Mouse (Mus musculus) c-Kit-positive CD71-negative TER-119-negative erythroid progenitor cells, embryonic 14.5 days (primary cell): ENCODE measurements around the gene Sspo.

Experiments
- DNase-seq: peaks from one replicate; pipeline ENCODE4 v3.0.0-alpha.2; 2013; ENCODE audit warnings: low read depth

The Sspo gene

DNA sequence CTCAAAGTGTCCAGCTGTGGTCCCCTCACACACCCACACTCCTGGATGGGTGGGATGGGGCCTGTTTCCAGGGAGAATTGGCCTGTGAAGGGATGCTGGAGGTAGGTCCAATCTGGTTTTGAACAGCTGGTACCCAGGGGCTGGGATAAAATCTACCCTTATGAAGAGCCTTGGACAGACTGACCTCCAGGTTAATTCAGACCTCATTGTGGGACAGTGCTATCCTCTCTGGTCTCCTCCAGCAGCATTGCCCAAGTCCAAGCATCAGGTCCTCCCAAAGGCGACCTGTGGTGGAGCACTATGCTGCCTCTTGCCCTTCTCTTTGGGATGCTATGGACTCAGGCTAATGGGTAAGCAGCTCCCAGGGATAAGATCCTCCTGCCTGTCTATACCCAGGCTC is at the start of gene Sspo:
Sspo (plus strand) TSS at position 301 of the 400 bp plus-strand sequence.
- DNase-seq = no peak

DNA sequence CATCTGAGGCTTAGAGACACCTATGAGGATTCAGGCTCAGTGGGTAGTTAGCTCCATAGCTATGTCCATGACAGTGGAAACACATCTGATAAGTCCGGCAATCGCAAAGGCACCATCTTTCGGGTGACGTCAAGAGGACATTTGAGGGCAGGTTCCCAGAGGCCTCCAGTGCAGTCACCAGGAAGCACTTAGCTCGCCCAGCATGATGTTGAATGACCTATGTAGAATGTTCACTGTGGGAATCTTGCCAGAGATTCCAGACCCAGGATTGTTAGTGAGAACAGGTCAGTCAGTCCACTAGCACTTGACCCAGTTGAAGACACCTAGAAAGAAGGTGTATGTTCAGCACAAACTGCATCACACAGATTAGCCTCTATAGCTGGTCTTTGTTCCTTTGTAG is 48.1 kb upstream of the Sspo start:
- no peak for DNase-seq

DNA sequence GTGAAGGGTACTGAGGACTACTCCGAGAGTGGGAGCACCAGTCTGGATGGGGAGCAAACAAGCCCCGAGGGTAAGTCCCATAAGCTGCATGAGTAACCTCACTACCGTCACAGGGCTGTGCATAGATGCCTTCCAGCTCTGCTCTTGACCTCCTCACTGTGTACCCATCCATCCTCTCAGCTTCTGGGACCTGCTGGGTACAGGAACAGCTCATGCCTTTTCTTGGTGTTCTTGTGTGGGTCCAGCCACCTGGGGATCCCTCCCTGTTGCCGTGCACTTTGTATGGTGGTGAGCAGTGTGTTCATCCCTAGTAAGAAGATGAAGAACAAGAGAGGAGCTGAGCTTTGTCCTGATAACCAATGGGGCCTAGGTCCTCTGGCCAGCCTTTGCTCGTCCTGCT is 44.0 kb upstream of the Sspo start:
- DNase-seq = no peak

GRCm38 (mm10) chr6:48409726-48410343 is 38.2 kb upstream of the Sspo start:
- DNase-seq = no peak

DNA sequence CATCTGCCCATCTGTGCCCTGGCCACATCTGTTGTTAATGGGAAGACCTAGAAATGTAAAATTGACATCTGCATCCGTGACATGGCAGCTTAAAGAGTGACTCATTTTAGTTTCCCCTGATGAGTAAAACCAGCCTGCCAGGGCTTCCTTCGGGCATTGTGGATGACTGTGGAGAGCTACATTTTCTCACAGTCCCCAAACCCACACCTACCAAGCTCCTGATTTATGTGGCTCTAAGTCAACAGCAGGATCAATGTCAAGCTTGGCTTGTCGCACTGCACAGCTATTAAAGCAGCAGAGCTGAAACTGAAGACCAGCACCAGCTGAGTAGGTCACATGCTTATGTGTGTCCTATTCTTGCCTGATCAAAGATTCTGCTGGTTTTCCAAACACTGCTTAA is 37.5 kb upstream of the Sspo start:
- DNase-seq = no peak

DNA sequence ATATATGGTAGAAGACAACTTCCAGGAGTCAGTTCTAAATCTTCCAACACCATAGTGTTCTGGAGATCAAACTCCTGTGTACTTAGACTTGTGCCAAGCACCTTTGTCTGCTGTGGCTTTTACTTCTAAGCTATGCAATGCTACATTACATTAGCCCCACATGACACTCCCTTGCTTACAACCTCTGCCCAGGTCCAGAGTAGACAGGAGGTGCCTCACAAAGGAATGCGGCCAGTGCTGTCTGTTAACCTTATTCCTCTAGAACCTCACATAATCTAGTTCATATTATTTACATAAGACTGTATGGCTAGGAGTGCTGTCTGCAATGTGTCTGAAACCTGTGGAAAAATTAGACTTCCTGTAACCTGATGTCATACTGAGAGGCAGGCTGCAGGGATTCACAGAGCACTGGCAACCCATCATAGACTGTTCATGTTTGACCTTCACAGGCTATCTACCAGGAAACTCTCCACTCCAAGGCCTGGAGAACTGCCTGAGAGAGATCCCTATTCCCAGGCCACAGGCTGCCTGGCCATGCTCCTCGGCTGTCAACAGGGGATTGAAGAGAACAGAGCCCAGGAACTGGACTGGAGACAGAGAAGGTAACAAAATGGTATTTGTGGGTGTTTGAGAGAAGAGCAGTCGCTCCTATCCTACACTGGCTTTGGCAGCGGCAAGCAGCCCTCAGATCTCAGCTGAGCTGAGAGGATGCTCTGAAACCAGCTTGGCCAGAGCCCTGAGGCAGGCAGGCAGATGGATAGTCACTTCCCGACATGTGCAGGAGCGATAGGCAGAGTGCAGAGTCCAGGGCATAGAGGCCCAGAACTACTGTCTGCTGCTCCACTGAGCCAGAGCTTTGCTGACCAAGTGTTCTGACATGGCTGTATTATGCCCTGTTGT is 36.6 kb upstream of the Sspo start:
- no peak for DNase-seq

- no peak for DNase-seq
Observed at GRCm38 (mm10) chr6:48412147-48412546, 35.9 kb upstream of the Sspo start.

GRCm38 (mm10) chr6:48412662-48413061 is 35.4 kb upstream of the Sspo start:
- DNase-seq = no peak

GRCm38 (mm10) chr6:48413081-48413480 is 34.9 kb upstream of the Sspo start:
- DNase-seq = no peak

DNA sequence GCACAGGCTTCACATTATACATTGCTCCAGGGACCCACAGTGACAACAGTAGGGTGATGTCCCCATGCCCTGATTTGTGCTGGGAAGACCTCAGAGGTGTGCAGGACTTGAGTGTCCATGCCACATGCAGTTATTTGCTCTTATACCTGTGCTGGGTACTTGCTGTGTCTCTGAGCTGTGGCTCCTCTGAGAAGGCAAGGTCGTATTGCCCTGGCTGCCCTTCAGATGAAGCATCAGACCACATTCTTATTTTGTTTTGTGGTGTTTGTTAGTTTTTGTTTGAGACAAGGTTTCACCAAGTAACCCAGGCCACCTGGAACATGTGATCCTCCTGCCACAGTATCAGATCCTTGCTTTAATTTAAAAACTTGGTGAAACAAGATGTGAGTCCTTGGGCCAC is 33.1 kb upstream of the Sspo start:
- DNase-seq = no peak

GRCm38 (mm10) chr6:48415636-48416035 is 32.4 kb upstream of the Sspo start:
- no peak for DNase-seq

DNA sequence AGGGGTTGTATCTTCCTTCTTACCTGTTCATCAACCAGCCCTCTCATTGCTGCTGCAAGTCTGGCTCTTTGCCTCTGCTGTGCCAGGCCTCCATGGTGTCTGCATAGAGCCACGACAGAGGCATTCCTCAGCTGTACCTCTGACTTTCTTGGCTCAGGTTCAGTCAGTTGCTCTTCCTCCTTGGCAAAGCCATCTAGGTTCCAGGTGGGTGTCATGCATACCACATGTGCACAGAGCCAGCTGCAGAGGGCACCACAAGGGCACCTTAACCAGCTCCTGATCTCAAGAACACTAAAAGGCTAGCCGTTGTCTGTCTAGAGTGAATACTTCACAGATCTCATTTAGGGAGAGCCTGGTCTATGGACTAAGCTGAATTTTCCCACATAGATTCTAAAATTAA is 31.5 kb upstream of the Sspo start:
- no peak for DNase-seq

DNA sequence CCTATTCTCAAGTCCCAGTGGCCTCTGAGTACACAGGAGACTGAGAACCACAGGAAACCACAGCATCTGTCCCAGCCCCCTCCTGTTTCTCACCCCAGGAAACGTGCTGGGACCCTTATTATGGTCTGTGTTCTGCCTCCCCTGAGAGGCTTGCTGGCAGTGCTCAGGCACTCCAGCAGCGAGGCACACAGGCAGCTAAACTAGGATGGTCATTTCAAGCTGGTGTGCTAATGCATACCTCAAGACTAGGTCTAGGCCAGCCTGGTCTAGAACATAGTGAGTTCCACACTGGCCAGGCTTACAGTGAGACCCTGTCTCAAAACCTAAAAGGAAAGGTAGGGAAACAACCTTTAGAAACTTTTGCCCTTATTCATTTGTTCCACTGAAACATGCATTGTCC is 27.4 kb upstream of the Sspo start:
- no peak for DNase-seq

DNA sequence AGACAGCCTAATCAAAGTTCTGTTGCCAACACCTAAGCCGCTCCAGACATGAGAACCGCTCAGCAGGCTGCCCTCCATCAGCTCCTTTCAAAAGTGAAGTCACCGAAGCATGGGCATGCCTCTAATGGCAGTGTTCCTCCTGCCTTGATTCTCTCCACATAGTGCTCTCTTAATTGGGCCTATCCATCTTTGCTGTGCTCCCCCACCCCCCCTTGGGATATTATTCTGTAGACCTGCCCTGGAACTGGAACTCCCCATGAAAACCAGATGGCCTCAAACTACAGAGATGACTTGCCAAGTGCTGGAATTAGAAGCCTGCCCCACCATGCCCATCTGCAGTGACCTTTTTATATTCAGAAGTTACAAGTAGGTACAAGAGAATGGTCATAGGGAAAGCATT is 24.7 kb upstream of the Sspo start:
- no peak for DNase-seq

- no peak for DNase-seq
Observed at GRCm38 (mm10) chr6:48424074-48424473, 24.0 kb upstream of the Sspo start.

DNA sequence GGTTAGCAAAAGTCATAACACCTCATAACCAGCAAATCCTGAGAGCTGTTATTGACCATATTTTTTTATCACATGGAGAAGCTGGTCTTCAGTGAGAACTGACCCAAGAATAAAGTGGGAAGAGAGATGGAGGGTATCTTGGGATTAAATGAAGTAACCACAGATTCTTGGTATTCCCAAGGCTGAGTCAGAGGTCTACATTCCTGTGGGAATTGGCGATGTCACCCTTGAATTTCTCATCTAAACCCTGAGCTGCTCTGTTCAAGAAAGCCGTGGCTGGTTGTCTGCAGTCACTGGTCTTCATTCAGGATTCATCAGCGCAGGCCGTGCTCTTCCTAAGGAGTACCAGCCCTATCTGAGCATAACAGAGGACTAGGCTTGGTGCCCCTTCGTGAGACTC is 21.1 kb upstream of the Sspo start:
- no peak for DNase-seq

GRCm38 (mm10) chr6:48428769-48429557 is 19.1 kb upstream of the Sspo start:
- no peak for DNase-seq

DNA sequence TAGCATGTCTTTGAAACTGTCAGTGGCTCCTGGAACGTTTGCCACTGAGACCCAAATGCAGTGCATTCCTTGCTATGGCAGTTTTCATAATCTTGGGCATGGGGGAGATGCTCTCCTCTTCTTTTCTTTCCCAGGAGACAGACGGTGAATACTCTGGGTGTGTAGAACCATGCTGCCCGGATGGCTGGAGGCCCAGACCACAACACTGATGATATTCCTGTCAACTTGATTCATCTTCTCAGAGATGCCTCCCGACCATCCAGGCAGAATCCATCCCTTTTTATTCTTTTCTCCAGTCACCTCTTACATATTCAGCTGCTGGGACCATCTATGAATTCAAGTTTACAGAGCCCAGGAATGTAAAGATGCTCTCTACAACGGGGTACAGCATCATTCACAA is 17.3 kb upstream of the Sspo start:
- no peak for DNase-seq

GRCm38 (mm10) chr6:48432893-48433816 is 14.9 kb upstream of the Sspo start:
- no peak for DNase-seq

DNA sequence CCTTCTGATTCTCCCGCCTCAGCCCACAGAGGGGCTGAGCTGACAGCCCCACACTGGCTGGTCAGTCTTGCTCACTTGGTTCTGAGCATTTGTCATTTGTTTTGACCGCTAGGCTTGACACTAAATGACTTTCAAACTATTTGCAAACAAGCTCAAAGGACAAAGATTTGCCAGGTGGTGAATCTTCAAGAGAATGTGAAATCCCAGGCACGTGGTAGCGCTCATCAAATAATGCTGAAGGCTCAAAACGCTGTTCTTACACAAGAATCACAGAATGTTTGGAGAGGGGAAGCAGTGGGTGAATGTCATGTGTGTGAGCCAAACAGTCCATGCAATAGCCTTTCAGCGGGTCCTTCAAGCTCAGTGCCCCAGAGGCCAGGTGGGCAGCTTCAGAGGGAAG is 13.4 kb upstream of the Sspo start:
- DNase-seq = no peak

DNA sequence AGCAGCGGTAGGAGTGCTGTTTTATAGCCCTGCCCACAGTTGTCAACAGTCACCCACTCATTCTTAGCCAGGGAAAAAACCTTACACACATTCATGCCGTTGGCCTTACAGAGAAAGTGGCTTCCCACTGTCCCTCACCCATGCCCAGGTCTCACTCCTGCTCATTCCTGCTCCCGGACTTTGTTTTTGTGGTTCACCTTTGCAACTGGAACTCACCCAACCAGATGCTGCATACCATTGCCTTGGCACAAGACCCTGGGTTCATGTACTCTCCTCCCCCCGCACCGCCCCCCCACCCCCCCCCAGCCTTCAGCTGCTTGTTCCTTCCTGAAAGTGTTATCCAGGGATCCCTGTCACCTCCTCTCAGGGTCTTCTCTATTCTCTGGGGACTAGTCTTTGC is 12.9 kb upstream of the Sspo start:
- DNase-seq = no peak
